Mouse (Mus musculus): ENCODE measurements at regions not wholly inside any gene's neighbourhood (a gene's known extent, or its start where the extent isn't known, plus 50 kb on each side); places are given as distances from the start of the nearest gene placed in this dataset.

GRCm38 (mm10) chr16:73784296-73785073, 627.1 kb downstream of the Robo2 start:
- no peak for TF ChIP-seq CTCF (conservative IDR thresholded peaks at IDR 0.05; ENCODE audit: insufficient read depth, insufficient read length, low read depth, low read length)
- TF ChIP-seq POLR2A (IDR thresholded peaks at IDR 0.05; ENCODE audit: low read depth, low read length), result no peak
